Mouse (Mus musculus): ENCODE data around the gene Rwdd2a. TPM values are rescaled to one million over a fixed set of nuclear protein-coding genes. Genes with fewer than 3 reads are reported as not detected.
A peak's percentile ranks its signal among the peaks of the same experiment; 100 is the strongest.

The Rwdd2a gene
- polyA plus RNA-seq (2014; fragmentation: Nextera tagmentation; extraction: Ambion mirVana) = 4.4 and 5.0 TPM in 2 replicates

DNA sequence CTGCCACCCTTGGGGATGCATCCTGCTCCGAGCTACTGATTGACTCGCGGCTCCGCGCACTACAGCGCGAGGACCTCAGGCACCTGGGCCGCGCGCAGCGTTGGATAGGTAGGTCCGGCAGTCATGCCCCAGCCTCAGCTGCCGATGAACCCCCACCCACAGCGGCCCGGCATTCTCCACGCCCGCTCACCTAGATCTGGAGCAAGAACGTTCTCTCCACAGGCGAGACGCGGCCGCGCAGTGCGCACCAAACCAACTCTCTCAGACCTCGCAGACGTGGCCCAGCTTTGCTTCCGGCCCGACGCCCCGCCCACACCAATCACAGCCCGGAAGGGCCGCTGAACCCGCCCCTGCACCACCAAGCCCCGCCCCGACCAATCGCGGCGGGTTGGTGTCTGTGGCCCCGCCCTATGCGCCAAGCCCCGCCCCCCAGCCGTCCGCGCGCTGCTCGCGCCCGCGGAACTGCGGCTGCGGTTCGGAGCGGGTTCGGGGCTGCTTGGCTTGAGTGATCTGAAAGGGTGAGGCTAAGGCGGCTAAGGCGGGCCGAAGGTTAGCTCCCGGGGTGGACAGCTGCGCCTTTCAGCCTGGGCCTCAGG lies at the start of gene Rwdd2a, which contains the start of gene Pgm3:
Gene Rwdd2a, plus strand, starts transcription at position 452 of the 596 bp plus-strand sequence.
Gene Pgm3, minus strand, starts transcription at position 303 of the 596 bp plus-strand sequence.
- Histone ChIP-seq H3K27ac (ENCODE audit: low read depth, low read length) (peak within 1 kb of the TSS; percentile 36; the same call in 1 of the 2 replicates), H3K36me3 (ENCODE audit: control insufficient read depth, insufficient read depth, low read length) (no peaks in the 10 kb centered on the region), H3K4me1 (replicated peaks; ENCODE audit: control insufficient read depth, insufficient read depth, low read length) (no peaks in the 10 kb centered on the region), H3K4me2 (replicated peaks; ENCODE audit: low read depth, low read length) (peak within 1 kb of the TSS; percentile 99), H3K27me3 (ENCODE audit: control insufficient read depth, insufficient read depth, low read length) (no peaks in the 10 kb centered on the region), H3K4me3 (ENCODE audit: low read depth, low read length) (peak within 1 kb of the TSS; percentile 72), H3K9me3 (ENCODE audit: control insufficient read depth, low read length) (no peaks in the 10 kb centered on the region), H3K9ac (ENCODE audit: low read depth, low read length) (peak within 1 kb of the TSS; percentile 65)
- DNase-seq (ENCODE audit: low spot score) (peak; percentile 97), ATAC-seq (ENCODE audit: low FRiP score) (peak; percentile 99)
- under 1% methylated on average over 56 of the region's 59 CpGs for WGBS

DNA sequence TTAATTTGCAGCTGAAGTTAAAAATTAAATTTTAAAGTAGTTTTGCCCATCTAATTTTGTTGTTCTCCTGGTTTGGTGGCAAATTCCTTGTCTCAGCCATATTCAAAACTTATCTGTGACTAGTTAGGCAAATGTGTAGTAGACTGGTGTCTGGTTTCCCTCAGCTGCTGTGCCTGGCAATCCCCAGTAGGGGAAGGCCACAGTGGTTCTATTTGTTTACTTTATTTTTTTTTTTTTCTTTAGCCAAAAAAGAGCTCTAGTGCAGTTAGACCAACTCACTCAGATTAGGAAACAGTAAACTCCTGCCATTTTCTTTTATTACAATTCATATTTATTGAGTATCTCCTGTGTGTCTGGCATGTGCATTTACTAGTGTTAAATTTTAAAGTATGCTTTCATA lies 49.5 kb upstream of the Rwdd2a start:
- no peak overlapping the region for H3K9ac ChIP-seq (ENCODE audit: low read depth, low read length)
- no peaks in the 10 kb centered on the region for H3K9me3 ChIP-seq (ENCODE audit: control insufficient read depth, low read length)
- H3K4me1 ChIP-seq (replicated peaks; ENCODE audit: control insufficient read depth, insufficient read depth, low read length) = no peaks in the 10 kb centered on the region
- no peak overlapping the region for H3K27ac ChIP-seq (ENCODE audit: low read depth, low read length)
- no peak overlapping the region for H3K4me2 ChIP-seq (replicated peaks; ENCODE audit: low read depth, low read length)
- H3K27me3 ChIP-seq (ENCODE audit: control insufficient read depth, insufficient read depth, low read length) = no peaks in the 10 kb centered on the region
- H3K36me3 ChIP-seq (ENCODE audit: control insufficient read depth, insufficient read depth, low read length) = no peaks in the 10 kb centered on the region
- H3K4me3 ChIP-seq (ENCODE audit: low read depth, low read length) = no peak overlapping the region
- no peak for DNase-seq (ENCODE audit: low spot score)
- ATAC-seq (ENCODE audit: low FRiP score) = no peak

DNA sequence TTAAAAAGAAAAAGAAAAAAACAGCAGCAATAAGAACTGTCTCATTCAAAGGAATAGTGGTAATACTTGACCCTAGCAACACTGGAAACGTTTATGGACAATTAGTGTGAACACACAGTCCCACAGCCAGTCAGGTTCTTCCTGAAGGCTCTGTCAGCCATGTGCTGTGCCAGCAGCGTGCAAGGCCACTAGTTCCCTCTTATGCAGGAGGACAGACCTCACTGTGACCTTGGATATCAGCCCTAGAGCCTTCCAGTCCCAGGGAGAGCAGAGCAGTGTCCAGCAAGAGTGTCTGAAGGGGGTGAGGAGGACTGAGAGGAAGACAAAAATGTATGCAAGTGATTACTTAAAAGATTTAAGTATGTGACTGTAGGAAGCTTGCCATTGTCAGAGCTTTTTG lies 46.2 kb upstream of the Rwdd2a start:
- Histone ChIP-seq H3K27me3 (ENCODE audit: control insufficient read depth, insufficient read depth, low read length) (no peaks in the 10 kb centered on the region), H3K4me2 (replicated peaks; ENCODE audit: low read depth, low read length) (no peak overlapping the region), H3K4me1 (replicated peaks; ENCODE audit: control insufficient read depth, insufficient read depth, low read length) (no peaks in the 10 kb centered on the region), H3K9ac (ENCODE audit: low read depth, low read length) (no peak overlapping the region), H3K36me3 (ENCODE audit: control insufficient read depth, insufficient read depth, low read length) (no peaks in the 10 kb centered on the region), H3K9me3 (ENCODE audit: control insufficient read depth, low read length) (no peaks in the 10 kb centered on the region), H3K27ac (ENCODE audit: low read depth, low read length) (no peak overlapping the region), H3K4me3 (ENCODE audit: low read depth, low read length) (no peak overlapping the region)
- DNase-seq (ENCODE audit: low spot score) (no peak), ATAC-seq (ENCODE audit: low FRiP score) (no peak)
- WGBS = 66% methylated on average over 2 of the region's 2 CpGs

DNA sequence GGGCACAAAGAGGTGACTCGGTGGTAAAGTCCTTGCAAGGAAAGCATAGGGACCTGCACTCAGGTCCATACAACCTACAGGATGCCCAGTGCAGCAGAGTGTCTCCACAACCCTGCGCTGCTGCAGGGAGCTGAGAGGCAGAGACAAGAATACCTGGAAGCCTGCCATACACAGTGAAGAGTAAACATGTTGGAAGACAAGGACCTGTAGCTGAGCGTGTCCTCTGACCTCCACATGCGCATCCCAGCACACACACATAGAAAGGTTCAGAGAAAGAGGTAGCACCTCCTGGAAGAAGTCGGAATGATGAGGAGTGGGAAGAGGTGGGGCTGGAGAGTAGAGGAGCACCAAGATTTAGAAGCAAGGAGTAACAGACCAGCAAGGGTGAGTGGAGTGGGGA lies 37.7 kb upstream of the Rwdd2a start:
- no peak overlapping the region for H3K9ac ChIP-seq (ENCODE audit: low read depth, low read length)
- no peaks in the 10 kb centered on the region for H3K36me3 ChIP-seq (ENCODE audit: control insufficient read depth, insufficient read depth, low read length)
- no peak overlapping the region for H3K4me3 ChIP-seq (ENCODE audit: low read depth, low read length)
- 96% methylated on average over 5 of the region's 5 CpGs for WGBS
- H3K4me2 ChIP-seq (replicated peaks; ENCODE audit: low read depth, low read length) = no peak overlapping the region
- ATAC-seq (ENCODE audit: low FRiP score) = no peak
- H3K27ac ChIP-seq (ENCODE audit: low read depth, low read length) = no peak overlapping the region
- no peak for DNase-seq (ENCODE audit: low spot score)
- H3K4me1 ChIP-seq (replicated peaks; ENCODE audit: control insufficient read depth, insufficient read depth, low read length) = no peaks in the 10 kb centered on the region
- H3K9me3 ChIP-seq (ENCODE audit: control insufficient read depth, low read length) = no peaks in the 10 kb centered on the region
- H3K27me3 ChIP-seq (ENCODE audit: control insufficient read depth, insufficient read depth, low read length) = no peaks in the 10 kb centered on the region

DNA sequence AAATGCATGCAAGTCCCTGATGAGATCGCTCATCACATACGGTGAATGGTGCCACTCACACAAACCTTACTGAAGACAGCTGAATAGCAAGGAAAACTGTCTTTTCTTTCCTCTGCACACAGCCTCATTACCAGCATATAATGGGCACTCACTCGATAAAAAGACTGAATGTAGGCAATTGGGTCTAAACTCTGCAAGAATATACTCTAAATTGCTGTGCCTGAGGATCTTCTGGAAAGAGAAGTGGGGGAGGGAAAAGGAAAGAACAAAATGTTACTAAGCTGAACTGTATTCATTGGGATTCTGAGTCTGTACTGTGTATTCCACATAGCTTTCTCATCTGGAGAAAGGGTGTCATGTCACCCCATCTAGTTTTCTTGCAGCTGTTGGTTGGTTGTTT lies 28.3 kb upstream of the Rwdd2a start:
- no peak overlapping the region for H3K27ac ChIP-seq (ENCODE audit: low read depth, low read length)
- WGBS = 95% methylated on average over 3 of the region's 3 CpGs

DNA sequence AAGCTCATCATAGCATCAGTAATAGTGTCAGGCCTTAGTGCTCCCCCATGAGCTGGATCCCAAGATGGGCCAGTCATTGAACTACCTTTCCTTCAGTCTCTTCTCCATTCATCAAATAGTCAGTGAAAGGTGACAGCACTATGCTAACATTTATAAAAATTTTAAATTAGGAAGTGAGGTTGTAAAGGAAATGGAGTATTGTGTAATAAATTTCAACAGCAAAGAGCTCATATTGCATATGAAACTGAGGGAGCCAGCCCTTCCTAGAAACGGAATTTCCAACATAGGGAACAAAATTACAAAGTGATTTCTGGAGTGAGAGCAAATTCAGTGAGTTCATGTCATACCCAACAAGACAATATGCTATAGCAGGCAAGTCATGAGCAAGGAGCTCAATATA lies 27.2 kb upstream of the Rwdd2a start:
- WGBS = 82% methylated on average over 1 of the region's 1 CpGs
- no peak for ATAC-seq (ENCODE audit: low FRiP score)

More for the DNA sequence above, 28.3 kb upstream of the Rwdd2a start:
- Histone ChIP-seq H3K9me3 (ENCODE audit: control insufficient read depth, low read length) (no peaks in the 10 kb centered on the region), H3K9ac (ENCODE audit: low read depth, low read length) (no peak overlapping the region), H3K4me1 (replicated peaks; ENCODE audit: control insufficient read depth, insufficient read depth, low read length) (no peaks in the 10 kb centered on the region), H3K36me3 (ENCODE audit: control insufficient read depth, insufficient read depth, low read length) (no peaks in the 10 kb centered on the region), H3K4me3 (ENCODE audit: low read depth, low read length) (no peak overlapping the region), H3K27me3 (ENCODE audit: control insufficient read depth, insufficient read depth, low read length) (no peaks in the 10 kb centered on the region), H3K4me2 (replicated peaks; ENCODE audit: low read depth, low read length) (no peak overlapping the region)
- no peak for DNase-seq (ENCODE audit: low spot score)
- no peak for ATAC-seq (ENCODE audit: low FRiP score)

DNA sequence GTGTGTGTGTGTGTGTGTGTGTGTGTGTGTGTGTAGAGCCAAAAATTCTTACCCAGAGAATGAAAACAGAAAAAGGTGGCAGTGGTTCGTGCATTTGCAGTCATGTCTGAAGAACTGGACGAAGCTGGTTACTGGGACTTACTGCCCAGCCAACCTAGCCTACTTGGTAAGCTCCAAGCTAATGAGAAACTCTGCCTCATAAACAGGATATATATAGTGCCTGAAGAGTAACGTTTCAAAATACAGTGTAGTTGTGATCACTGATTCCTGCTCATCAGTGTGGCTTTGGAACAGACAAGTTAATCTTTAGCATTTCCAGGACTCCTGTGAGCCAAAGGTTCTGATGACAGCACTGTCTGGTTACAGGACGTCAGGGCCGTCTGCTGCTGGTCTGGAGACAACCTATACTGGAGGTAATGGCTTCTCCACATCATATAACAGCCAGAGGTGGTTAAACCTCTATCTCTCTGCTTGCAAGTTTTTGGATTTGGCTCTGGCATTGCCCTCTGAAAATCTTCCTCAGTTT lies 22.1 kb upstream of the Rwdd2a start:
- Histone ChIP-seq H3K27ac (ENCODE audit: low read depth, low read length) (no peak overlapping the region), H3K4me2 (replicated peaks; ENCODE audit: low read depth, low read length) (no peak overlapping the region), H3K36me3 (ENCODE audit: control insufficient read depth, insufficient read depth, low read length) (0 out of 2 replicates have a peak, but pooled peaks cover 2% of the 10 kb centered on the region), H3K4me1 (replicated peaks; ENCODE audit: control insufficient read depth, insufficient read depth, low read length) (no peaks in the 10 kb centered on the region), H3K9ac (ENCODE audit: low read depth, low read length) (no peak overlapping the region), H3K27me3 (ENCODE audit: control insufficient read depth, insufficient read depth, low read length) (no peaks in the 10 kb centered on the region), H3K9me3 (ENCODE audit: control insufficient read depth, low read length) (no peaks in the 10 kb centered on the region), H3K4me3 (ENCODE audit: low read depth, low read length) (no peak overlapping the region)
- WGBS = 89% methylated on average over 5 of the region's 5 CpGs
- ATAC-seq (ENCODE audit: low FRiP score) (no peak), DNase-seq (ENCODE audit: low spot score) (no peak)

More for the DNA sequence above, 27.2 kb upstream of the Rwdd2a start:
- DNase-seq (ENCODE audit: low spot score) = no peak
- Histone ChIP-seq H3K9ac (ENCODE audit: low read depth, low read length) (no peak overlapping the region), H3K27me3 (ENCODE audit: control insufficient read depth, insufficient read depth, low read length) (no peaks in the 10 kb centered on the region), H3K4me3 (ENCODE audit: low read depth, low read length) (no peak overlapping the region), H3K9me3 (ENCODE audit: control insufficient read depth, low read length) (no peaks in the 10 kb centered on the region), H3K4me1 (replicated peaks; ENCODE audit: control insufficient read depth, insufficient read depth, low read length) (no peaks in the 10 kb centered on the region), H3K27ac (ENCODE audit: low read depth, low read length) (no peak overlapping the region), H3K4me2 (replicated peaks; ENCODE audit: low read depth, low read length) (no peak overlapping the region), H3K36me3 (ENCODE audit: control insufficient read depth, insufficient read depth, low read length) (no peaks in the 10 kb centered on the region)

DNA sequence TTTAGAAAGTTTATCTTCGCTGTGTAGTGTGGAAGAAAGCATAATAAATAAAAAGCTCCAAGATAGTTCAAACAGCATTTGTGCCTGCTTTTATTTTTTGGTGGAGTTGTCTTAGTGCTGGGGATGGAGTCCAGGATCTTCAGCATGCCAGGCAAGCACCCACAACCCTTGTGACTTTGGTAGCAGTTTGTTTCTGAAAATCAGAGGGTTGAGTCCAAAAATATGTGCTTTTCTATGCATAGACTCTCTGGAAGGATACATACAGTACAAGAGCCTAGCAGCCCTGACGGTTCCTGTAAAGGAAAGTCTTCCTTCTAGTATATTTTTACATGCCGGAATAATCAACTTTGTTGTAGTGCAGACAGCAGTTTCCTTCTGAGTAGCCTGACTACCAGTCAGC lies 21.1 kb upstream of the Rwdd2a start:
- DNase-seq (ENCODE audit: low spot score) (no peak), ATAC-seq (ENCODE audit: low FRiP score) (no peak)
- Histone ChIP-seq H3K4me1 (replicated peaks; ENCODE audit: control insufficient read depth, insufficient read depth, low read length) (no peaks in the 10 kb centered on the region), H3K9ac (ENCODE audit: low read depth, low read length) (no peak overlapping the region), H3K36me3 (ENCODE audit: control insufficient read depth, insufficient read depth, low read length) (0 out of 2 replicates have a peak, but pooled peaks cover 2% of the 10 kb centered on the region), H3K4me2 (replicated peaks; ENCODE audit: low read depth, low read length) (no peak overlapping the region), H3K4me3 (ENCODE audit: low read depth, low read length) (no peak overlapping the region), H3K9me3 (ENCODE audit: control insufficient read depth, low read length) (no peaks in the 10 kb centered on the region), H3K27ac (ENCODE audit: low read depth, low read length) (no peak overlapping the region), H3K27me3 (ENCODE audit: control insufficient read depth, insufficient read depth, low read length) (no peaks in the 10 kb centered on the region)
- 94% methylated on average over 3 of the region's 3 CpGs for WGBS

DNA sequence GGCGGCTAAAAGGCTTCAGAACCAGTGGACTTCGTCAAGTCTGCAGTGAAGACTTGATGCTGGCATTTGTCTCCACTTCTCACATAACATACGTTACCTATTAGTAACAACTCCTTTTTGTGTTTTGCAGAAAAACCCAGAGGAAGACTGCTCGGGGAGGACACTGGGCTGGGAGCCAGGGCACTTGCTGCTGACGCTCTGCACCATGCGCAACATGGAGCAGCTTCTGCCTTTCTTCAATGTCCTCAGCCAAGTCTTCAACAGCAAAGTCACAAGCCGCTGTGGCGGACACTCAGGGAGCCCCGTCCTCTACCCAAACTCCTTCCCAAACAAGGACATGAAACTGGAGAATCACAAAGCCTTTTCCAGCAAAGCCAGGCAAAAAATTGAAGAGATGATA lies 17.9 kb upstream of the Rwdd2a start:
- H3K27me3 ChIP-seq (ENCODE audit: control insufficient read depth, insufficient read depth, low read length) = no peaks in the 10 kb centered on the region
- no peak overlapping the region for H3K4me2 ChIP-seq (replicated peaks; ENCODE audit: low read depth, low read length)
- no peaks in the 10 kb centered on the region for H3K4me1 ChIP-seq (replicated peaks; ENCODE audit: control insufficient read depth, insufficient read depth, low read length)
- ATAC-seq (ENCODE audit: low FRiP score) (no peak), DNase-seq (ENCODE audit: low spot score) (no peak)
- H3K9ac ChIP-seq (ENCODE audit: low read depth, low read length) = no peak overlapping the region
- H3K36me3 ChIP-seq (ENCODE audit: control insufficient read depth, insufficient read depth, low read length) = 0 out of 2 replicates have a peak, but pooled peaks cover 2% of the 10 kb centered on the region
- no peak overlapping the region for H3K27ac ChIP-seq (ENCODE audit: low read depth, low read length)
- no peaks in the 10 kb centered on the region for H3K9me3 ChIP-seq (ENCODE audit: control insufficient read depth, low read length)
- H3K4me3 ChIP-seq (ENCODE audit: low read depth, low read length) = no peak overlapping the region
- 92% methylated on average over 9 of the region's 9 CpGs for WGBS

Data from hindbrain, embryonic 11.5 days (tissue).